Mouse (Mus musculus): Measurements from ENCODE around the gene Cib4. TPM values are rescaled to one million over a fixed set of nuclear protein-coding genes. Genes with fewer than 3 reads are reported as not detected.

The Cib4 gene
- polyA plus RNA-seq, 1 experiment from 2014 or later = not detected

DNA sequence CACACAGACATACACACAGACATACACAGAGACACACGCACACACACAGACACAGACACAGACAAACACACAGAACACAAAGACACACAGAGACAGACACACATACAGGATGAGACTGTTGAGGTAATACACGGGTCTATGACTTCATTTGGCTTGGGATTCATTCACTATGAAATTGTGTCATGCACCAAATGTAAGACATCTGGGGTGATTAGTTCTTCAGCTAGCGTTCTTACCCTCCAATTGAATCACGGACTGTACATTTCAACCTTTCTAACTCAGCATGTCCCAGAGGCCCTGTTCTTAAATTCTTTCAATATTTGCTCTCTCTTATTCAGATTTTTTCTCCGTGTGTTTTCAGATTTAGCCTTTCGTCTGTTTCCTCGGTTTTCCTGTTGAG, 51.0 kb downstream of the Cib4 start:
- no peak for ATAC-seq (ENCODE audit: insufficient read depth)
- Histone ChIP-seq H3K9me3 (ENCODE audit: low read depth, low read length) (no peaks in the 10 kb centered on the region), H3K4me1 (ENCODE audit: insufficient read depth) (peaks cover 5% of the 10 kb centered on the region), H3K27ac (ENCODE audit: low read depth) (no peak overlapping the region), H3K9ac (no peak overlapping the region), H3K4me3 (ENCODE audit: low read depth, low read length) (no peak overlapping the region), H3K4me2 (no peak overlapping the region), H3K36me3 (ENCODE audit: insufficient read depth) (no peaks in the 10 kb centered on the region), H3K27me3 (ENCODE audit: insufficient read depth, low read length) (no peaks in the 10 kb centered on the region)
- WGBS = 54% methylated on average over 7 of the region's 7 CpGs
- TF ChIP-seq CTCF (IDR thresholded peaks at IDR 0.05; ENCODE audit: low read depth) = no peak
- DNase-seq = no peak

DNA sequence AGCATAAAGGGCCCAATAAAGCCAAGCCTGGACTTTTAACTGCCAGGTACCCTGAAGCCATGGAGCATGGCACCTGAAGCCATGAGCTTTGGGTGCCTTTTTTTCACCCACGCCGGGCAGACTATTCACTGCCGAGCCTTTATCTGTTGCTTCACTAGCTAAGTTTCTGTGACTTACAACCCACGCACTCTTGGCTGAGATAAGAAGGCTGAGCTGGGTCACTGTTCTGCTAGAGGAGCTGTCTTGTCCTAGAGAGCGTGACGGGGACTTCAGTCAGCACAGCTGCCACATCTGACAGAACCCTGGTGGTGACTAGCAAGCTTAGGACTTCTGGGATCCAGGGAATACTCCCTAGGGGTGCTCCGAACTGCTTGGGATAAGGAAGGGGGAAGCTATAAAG, 51.9 kb downstream of the Cib4 start:
- DNase-seq = no peak
- peaks cover 5% of the 10 kb centered on the region for H3K4me1 ChIP-seq (ENCODE audit: insufficient read depth)
- no peak overlapping the region for H3K4me3 ChIP-seq (ENCODE audit: low read depth, low read length)
- no peak overlapping the region for H3K4me2 ChIP-seq
- no peaks in the 10 kb centered on the region for H3K27me3 ChIP-seq (ENCODE audit: insufficient read depth, low read length)
- H3K9ac ChIP-seq = no peak overlapping the region
- H3K9me3 ChIP-seq (ENCODE audit: low read depth, low read length) = no peaks in the 10 kb centered on the region
- no peaks in the 10 kb centered on the region for H3K36me3 ChIP-seq (ENCODE audit: insufficient read depth)
- no peak overlapping the region for H3K27ac ChIP-seq (ENCODE audit: low read depth)
- WGBS = 39% methylated on average over 7 of the region's 7 CpGs
- no peak for TF ChIP-seq CTCF (IDR thresholded peaks at IDR 0.05; ENCODE audit: low read depth)
- no peak for ATAC-seq (ENCODE audit: insufficient read depth)

DNA sequence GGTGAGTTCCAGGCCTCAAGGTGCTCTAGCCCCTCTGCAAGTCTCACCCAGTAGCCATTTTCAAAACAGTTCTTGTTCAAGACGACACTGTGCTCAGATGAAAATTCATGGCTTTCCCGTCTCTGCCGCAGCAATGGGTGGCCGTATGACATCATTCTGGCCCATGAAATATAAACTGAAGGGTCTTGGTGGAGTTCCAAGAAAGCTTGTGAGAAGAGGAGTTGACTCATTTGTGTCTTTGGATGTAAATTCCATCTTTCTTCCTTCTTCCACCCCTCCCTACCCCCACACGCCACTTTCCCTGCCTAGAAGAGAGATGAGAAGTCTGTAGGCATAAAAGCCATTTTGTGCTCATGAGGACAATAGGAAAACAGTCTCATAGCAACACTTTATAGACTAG, 54.8 kb downstream of the Cib4 start:
- WGBS = 47% methylated on average over 5 of the region's 5 CpGs
- ATAC-seq (ENCODE audit: insufficient read depth) = peak; percentile 68
- Histone ChIP-seq H3K27ac (ENCODE audit: low read depth) (peak overlapping the region; percentile 77), H3K36me3 (ENCODE audit: insufficient read depth) (no peaks in the 10 kb centered on the region), H3K4me2 (no peak overlapping the region), H3K9ac (no peak overlapping the region), H3K4me1 (ENCODE audit: insufficient read depth) (peaks cover 5% of the 10 kb centered on the region), H3K9me3 (ENCODE audit: low read depth, low read length) (no peaks in the 10 kb centered on the region), H3K27me3 (ENCODE audit: insufficient read depth, low read length) (no peaks in the 10 kb centered on the region), H3K4me3 (ENCODE audit: low read depth, low read length) (no peak overlapping the region)
- DNase-seq = peak; percentile 95
- no peak for TF ChIP-seq CTCF (IDR thresholded peaks at IDR 0.05; ENCODE audit: low read depth)

DNA sequence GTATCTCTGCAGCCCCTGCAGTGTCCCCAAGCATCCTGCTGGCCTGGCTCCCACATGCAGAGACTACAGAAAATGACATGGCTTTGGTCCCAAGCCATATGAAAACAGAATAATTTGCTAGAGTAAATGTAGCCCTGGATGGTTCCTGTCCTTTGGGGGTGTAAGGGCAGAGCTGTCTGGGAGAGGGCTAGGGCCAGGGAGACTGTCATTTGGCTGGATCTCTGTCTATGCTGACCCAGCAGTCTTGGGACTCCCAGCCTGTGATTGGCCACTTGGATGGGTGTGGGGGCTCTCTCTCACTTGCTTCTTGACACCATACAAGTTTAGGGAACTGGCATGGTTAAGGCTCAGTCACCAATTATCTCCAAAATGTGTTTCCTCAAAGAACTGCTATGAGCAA, 55.4 kb downstream of the Cib4 start:
- Histone ChIP-seq H3K4me1 (ENCODE audit: insufficient read depth) (peaks cover 5% of the 10 kb centered on the region), H3K9ac (no peak overlapping the region), H3K36me3 (ENCODE audit: insufficient read depth) (no peaks in the 10 kb centered on the region), H3K27me3 (ENCODE audit: insufficient read depth, low read length) (no peaks in the 10 kb centered on the region), H3K27ac (ENCODE audit: low read depth) (peak overlapping the region; percentile 77), H3K9me3 (ENCODE audit: low read depth, low read length) (no peaks in the 10 kb centered on the region), H3K4me2 (no peak overlapping the region), H3K4me3 (ENCODE audit: low read depth, low read length) (no peak overlapping the region)
- DNase-seq (peak; percentile 76), ATAC-seq (ENCODE audit: insufficient read depth) (peak; percentile 78)
- TF ChIP-seq CTCF (IDR thresholded peaks at IDR 0.05; ENCODE audit: low read depth) = no peak

DNA sequence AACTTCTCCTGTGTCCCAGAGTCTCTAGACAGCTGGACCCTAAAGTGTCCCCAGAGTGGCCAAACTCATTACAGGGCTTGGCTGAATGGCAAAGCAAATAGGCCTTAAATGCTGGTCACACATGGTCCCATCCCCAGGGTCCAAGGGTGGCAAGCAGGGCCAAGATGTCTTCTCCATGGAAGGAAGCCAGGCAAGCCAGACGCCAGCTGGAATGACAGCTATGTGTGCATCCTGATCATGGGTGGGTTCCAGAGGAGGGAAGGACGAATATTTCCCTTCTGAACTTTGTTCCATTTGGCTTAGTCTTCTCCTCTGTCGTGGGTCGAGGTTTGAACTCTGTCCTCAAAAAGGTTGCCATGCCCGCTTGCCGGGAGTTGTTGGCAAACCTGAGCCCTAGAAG, 60.5 kb downstream of the Cib4 start:
- Histone ChIP-seq H3K4me1 (ENCODE audit: insufficient read depth) (no peaks in the 10 kb centered on the region), H3K27me3 (ENCODE audit: insufficient read depth, low read length) (no peaks in the 10 kb centered on the region), H3K36me3 (ENCODE audit: insufficient read depth) (no peaks in the 10 kb centered on the region), H3K4me2 (no peak overlapping the region), H3K9me3 (ENCODE audit: low read depth, low read length) (no peaks in the 10 kb centered on the region), H3K27ac (ENCODE audit: low read depth) (no peak overlapping the region), H3K4me3 (ENCODE audit: low read depth, low read length) (no peak overlapping the region), H3K9ac (no peak overlapping the region)
- no peak for ATAC-seq (ENCODE audit: insufficient read depth)
- TF ChIP-seq CTCF (IDR thresholded peaks at IDR 0.05; ENCODE audit: low read depth) = no peak
- 67% methylated on average over 6 of the region's 6 CpGs for WGBS
- DNase-seq = no peak

DNA sequence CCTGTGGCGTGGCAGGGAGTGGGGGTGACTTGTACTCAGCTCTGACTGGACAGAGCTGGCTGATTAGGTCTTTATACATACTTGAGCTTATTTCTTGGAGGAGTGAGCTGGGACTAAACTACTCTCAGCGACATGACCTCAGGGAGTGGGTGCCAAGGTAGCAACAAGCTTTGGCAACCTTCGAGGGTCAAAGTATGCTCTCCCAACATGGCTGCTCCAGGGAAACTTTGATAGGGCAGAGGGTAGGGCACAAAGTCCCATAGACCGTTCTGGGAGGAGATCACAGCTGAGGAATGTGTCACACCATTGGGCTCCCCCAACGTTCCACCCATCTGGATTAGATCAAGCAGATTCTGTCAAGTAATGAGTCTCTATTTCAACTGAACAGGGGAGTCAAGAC, 61.0 kb downstream of the Cib4 start:
- 72% methylated on average over 5 of the region's 5 CpGs for WGBS
- TF ChIP-seq CTCF (IDR thresholded peaks at IDR 0.05; ENCODE audit: low read depth) = no peak
- ATAC-seq (ENCODE audit: insufficient read depth) (no peak), DNase-seq (no peak)
- Histone ChIP-seq H3K4me3 (ENCODE audit: low read depth, low read length) (no peak overlapping the region), H3K36me3 (ENCODE audit: insufficient read depth) (no peaks in the 10 kb centered on the region), H3K4me2 (no peak overlapping the region), H3K9ac (no peak overlapping the region), H3K27me3 (ENCODE audit: insufficient read depth, low read length) (no peaks in the 10 kb centered on the region), H3K27ac (ENCODE audit: low read depth) (no peak overlapping the region), H3K9me3 (ENCODE audit: low read depth, low read length) (no peaks in the 10 kb centered on the region), H3K4me1 (ENCODE audit: insufficient read depth) (no peaks in the 10 kb centered on the region)

DNA sequence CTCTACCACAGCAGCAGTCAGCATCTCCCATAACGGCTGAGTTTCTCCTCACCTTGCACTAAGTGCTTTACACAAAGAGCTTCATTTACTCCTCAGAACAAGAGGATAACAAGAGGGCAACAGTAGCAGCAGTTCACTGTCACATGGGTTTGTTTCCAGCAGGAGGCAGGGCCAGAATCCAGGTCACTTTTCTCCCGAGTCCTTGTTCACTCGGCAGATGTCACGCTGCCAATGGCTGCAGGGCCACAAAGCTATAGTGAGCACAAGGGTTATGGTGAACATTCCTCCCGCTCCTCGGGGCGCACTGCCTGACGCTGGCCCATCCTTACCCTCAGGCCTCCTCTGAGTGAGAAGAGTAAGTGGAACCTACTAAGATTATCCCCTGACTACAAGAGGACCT, 62.1 kb downstream of the Cib4 start:
- Histone ChIP-seq H3K27ac (ENCODE audit: low read depth) (no peak overlapping the region), H3K36me3 (ENCODE audit: insufficient read depth) (no peaks in the 10 kb centered on the region), H3K9ac (no peak overlapping the region), H3K4me3 (ENCODE audit: low read depth, low read length) (no peak overlapping the region), H3K27me3 (ENCODE audit: insufficient read depth, low read length) (no peaks in the 10 kb centered on the region), H3K4me1 (ENCODE audit: insufficient read depth) (no peaks in the 10 kb centered on the region), H3K9me3 (ENCODE audit: low read depth, low read length) (no peaks in the 10 kb centered on the region), H3K4me2 (no peak overlapping the region)
- ATAC-seq (ENCODE audit: insufficient read depth) (no peak), DNase-seq (no peak)
- 73% methylated on average over 8 of the region's 8 CpGs for WGBS
- TF ChIP-seq CTCF (IDR thresholded peaks at IDR 0.05; ENCODE audit: low read depth) = no peak

DNA sequence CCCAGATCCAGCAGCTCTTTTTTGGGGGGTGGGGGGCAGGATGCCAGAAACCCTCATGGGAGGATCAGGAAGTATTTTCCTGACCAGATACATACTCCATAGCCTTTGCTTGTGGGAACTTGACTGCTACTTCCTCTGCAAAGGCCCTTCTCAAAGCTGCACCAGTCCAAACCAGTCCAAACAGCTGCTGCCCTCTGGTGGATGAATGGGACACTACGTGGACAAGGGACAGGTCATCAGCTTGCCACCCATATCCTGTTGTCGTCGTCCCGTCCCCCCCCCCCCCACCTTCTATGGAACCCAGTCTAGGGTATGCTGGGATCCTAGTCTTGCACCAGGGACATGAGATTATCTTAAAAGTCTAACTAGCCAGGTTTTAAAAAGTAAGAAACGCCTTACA, 63.3 kb downstream of the Cib4 start:
- peak; percentile 84 for ATAC-seq (ENCODE audit: insufficient read depth)
- Histone ChIP-seq H3K4me3 (ENCODE audit: low read depth, low read length) (no peak overlapping the region), H3K27ac (ENCODE audit: low read depth) (no peak overlapping the region), H3K36me3 (ENCODE audit: insufficient read depth) (no peaks in the 10 kb centered on the region), H3K4me2 (no peak overlapping the region), H3K9ac (no peak overlapping the region), H3K27me3 (ENCODE audit: insufficient read depth, low read length) (no peaks in the 10 kb centered on the region), H3K9me3 (ENCODE audit: low read depth, low read length) (no peaks in the 10 kb centered on the region), H3K4me1 (ENCODE audit: insufficient read depth) (no peaks in the 10 kb centered on the region)
- TF ChIP-seq CTCF (IDR thresholded peaks at IDR 0.05; ENCODE audit: low read depth) = peak; percentile 91
- peak; percentile 93 for DNase-seq
- WGBS = 16% methylated on average over 5 of the region's 5 CpGs

Measured in lung, embryonic 14.5 days (tissue).